Mouse (Mus musculus): ENCODE results near the gene Ephx1.
"Not testable (repeated sequence)": the region's sequence is repeated elsewhere in the genome, so short reads cannot be mapped to it uniquely, and the experiment has no call there.

GRCm38 (mm10) chr1:180981298-180982046, 39.2 kb downstream of the Ephx1 start:
- TF ChIP-seq CTCF (IDR thresholded peaks at IDR 0.05; ENCODE audit: control insufficient read depth, insufficient read depth, insufficient read length); CEBPB (IDR thresholded peaks at IDR 0.05; ENCODE audit: low read depth); MYOG (IDR thresholded peaks at IDR 0.05; ENCODE audit: control insufficient read depth, extremely low read depth, insufficient read length); USF1 (IDR thresholded peaks at IDR 0.05; ENCODE audit: low read depth); MAX (IDR thresholded peaks at IDR 0.05); MYOD1 (IDR thresholded peaks at IDR 0.05; ENCODE audit: control insufficient read depth, insufficient read length, low read depth): not testable (repeated sequence)

All from C2C12 (cell line).